Mouse (Mus musculus) liver, postnatal 0 days (tissue): ENCODE measurements around the gene Six1.

ENCODE experiments used
- CTCF ChIP-seq: sonication (generic); IDR thresholded peaks from 2 replicates; pipeline ENCODE4 v1.5.1; 2016; ENCODE audit warnings: antibody characterized with exemption, low read depth
- EP300 ChIP-seq: IDR thresholded peaks from 2 replicates; pipeline ENCODE4 v1.6.1; 2016; ENCODE audit warnings: antibody characterized with exemption, low read depth, mild to moderate bottlenecking

- TF ChIP-seq CTCF (no peak), EP300 (no peak)
Observed at GRCm38 (mm10) chr12:73094189-73094588, 40.5 kb upstream of the Six1 start.
